Mouse (Mus musculus): ENCODE measurements at regions not wholly inside any gene's neighbourhood (a gene's known extent, or its start where the extent isn't known, plus 50 kb on each side); places are given as distances from the start of the nearest gene placed in this dataset.

GRCm38 (mm10) chr13:117152655-117153054 lies 55.7 kb upstream of the Emb start:
- no peak for DNase-seq (ENCODE audit: low spot score in 2 of 2)

GRCm38 (mm10) chr13:117143828-117144227 lies 64.5 kb upstream of the Emb start:
- peak in 1 of 2 experiments; percentile 2 for DNase-seq (ENCODE audit: low spot score in 2 of 2)

DNA sequence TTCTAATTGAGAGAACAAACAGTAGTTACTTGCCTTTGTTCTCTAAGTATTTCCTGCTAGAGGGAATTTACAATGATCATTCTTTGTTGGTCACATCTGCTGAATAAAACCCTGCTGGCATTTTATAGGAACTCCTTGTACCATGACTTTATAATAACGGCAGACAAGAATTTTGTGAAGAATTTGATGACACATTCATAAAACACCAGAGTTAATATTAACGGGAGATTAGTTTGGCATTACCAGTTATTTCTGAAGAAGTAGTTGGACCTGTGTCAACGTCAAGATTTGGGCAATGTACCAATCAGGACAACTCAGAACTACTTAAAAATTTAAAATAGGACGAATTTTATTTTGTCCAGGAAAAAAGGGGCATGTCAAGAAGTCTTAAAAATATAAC lies 65.1 kb upstream of the Emb start:
- no peak for DNase-seq (ENCODE audit: low spot score in 2 of 2)

- no peak for DNase-seq (ENCODE audit: low spot score in 2 of 2)
Measured at GRCm38 (mm10) chr13:117134352-117134751, 74.0 kb upstream of the Emb start.

DNA sequence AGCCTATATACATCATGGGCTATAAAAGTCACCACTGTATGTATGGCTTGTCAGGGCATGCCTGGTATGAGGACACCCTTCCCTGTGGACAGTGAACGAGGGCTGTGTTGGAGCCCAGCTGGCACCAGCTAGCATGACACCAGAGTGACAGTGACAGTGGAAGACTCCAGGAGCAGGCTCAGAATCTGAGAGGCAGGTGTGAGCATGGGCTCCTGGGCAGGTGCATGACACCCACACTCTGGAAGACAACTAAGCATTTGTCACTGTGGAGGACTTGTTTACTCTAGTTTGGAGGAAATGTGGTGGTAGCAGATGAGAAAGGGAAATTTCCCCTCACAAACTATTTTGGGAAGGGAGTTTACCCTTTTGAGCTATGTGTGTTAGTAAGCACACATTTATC lies 76.2 kb upstream of the Emb start:
- no peak for DNase-seq (ENCODE audit: low spot score in 2 of 2)

GRCm38 (mm10) chr13:117127813-117128549 lies 80.4 kb upstream of the Emb start:
- DNase-seq (ENCODE audit: low spot score in 2 of 2) = no peak

DNA sequence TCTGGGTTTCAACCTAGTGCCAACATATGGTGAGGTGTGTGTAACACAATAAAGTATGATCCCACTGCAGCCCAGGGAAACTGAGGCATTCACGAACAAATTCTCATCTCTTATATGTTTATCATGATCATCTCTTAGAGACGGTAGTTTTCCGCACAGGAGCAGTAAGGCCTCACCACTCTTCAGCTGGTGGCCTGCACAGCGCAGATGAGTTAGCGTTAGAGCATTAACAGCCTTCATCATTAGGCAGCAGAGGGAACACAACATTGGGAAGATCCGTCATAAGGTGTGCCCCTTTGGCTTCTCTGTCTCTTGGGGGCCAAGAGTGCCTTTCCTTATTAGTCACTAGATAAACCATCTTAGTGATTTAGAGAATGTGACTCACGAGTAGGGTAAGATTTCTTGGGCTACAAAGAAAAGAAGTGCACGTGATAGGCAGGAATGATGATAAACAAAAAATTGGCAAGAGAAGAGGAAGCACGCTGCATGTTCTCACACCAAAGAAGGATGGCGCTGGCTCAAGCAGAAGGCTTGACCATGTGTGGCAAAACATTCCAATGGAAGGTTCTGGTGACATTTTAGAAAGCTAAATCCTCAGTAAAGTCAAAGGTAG lies 81.1 kb upstream of the Emb start:
- DNase-seq (ENCODE audit: low spot score in 2 of 2) = no peak

DNA sequence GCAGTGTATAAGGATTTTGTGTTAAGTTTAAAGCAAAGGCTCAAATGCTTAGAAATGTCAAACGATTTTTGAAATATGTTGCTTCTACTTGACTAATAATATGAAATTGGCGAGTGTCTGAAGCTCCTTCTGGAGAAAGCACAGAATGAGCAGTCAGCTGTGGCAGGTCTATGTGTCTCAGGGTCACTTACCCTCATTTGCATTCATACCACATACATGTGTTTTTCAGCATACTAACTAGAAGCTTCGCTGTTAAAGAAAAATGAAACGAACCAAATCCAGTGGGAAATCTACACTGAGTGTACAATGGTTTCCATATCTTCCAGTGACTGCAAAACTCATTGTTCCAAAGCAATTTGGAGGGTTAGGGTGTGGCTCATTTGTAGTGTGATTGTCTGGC lies 88.7 kb upstream of the Emb start:
- DNase-seq (ENCODE audit: low spot score in 2 of 2) = no peak

DNA sequence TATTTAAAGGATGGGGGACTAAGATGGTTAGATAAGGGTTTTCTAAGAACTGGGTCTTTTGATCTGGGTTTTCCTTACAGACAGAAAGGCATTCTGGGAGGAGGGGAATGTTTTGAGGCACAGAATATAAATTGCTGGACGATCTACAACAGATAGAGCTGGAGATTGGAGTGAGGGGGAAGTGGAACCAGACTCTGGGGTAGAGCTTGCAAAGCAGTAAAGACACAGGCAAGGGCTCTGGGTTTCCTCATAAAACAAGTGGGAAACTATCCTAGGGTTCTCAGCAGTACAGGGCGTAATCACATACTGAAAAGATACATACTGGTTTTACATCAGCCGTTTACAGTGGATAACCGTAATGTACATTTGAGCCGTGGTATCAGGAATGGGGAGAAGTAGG lies 89.5 kb upstream of the Parp8 start:
- DNase-seq (ENCODE audit: low spot score in 2 of 2) = no peak

- peak in 1 of 2 experiments; percentile 10 for DNase-seq (ENCODE audit: low spot score in 2 of 2)
Measured at GRCm38 (mm10) chr13:117112424-117112823, 87.1 kb upstream of the Parp8 start.

DNA sequence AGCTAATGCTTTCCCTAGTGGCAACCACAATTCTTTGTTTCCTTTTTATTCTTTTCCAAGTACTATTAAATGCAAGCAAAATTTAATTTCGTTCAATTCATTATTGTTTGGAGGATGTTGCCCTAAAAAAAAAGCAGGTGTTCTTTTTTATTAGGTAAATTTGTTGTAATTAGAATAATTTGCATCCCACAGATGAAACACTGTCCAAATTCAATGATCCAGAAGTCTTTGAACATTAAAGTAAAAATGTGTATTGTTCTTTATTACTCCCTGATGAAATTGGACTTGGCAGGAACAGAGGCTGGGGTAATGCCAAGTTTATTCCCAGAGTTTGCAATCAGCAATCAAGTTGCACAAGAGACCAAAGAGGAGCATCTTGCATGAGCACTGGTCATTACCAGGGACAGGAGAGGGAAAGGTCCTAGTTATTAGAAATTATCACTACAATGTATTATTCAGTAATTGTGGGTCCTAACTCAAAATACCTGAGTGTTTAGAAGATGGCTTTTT lies 79.9 kb upstream of the Parp8 start:
- no peak for DNase-seq (ENCODE audit: low spot score in 2 of 2)

DNA sequence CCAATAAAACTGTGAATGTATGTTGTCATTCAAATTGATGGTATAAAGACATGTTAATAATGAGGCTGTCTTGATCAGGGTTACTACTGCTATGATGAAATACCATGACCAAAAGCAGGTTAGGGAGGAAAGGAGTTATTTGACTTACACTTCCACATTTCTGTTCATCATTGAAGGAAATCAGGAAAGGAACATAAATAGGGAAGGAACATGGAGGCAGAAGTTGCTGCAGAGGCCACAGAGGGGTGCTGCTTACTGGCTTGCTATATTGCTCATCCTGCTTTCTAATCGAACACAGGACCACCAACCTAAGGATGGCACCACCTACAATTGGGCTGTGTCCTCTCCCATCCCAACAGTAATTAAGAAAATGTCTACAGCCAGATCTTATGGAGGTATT lies 69.4 kb upstream of the Parp8 start:
- DNase-seq (ENCODE audit: low spot score in 2 of 2) = no peak

GRCm38 (mm10) chr13:117088629-117089028 lies 63.3 kb upstream of the Parp8 start:
- DNase-seq (ENCODE audit: low spot score in 2 of 2) = no peak

DNA sequence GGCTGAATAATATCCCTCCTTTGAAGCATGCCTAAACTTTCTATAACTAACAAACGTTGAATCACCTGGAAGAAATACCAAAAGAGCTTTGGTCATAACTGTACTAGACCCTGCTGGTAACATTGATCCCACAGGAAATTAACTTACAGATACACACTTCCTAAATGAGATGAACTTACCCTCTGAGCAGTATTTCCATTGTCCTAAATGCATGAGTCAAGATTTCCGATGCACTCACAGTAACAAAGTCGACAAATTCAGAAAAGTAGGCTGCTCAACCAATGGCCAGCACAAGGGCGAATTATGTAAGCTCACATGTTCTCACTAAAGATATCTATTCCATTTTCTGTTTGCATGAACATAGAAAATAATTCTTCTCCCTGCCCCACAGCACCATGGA lies 57.4 kb upstream of the Parp8 start:
- DNase-seq (ENCODE audit: low spot score in 2 of 2) = no peak

- no peak for DNase-seq (ENCODE audit: low spot score in 2 of 2)
Measured at GRCm38 (mm10) chr13:117079316-117079715, 54.0 kb upstream of the Parp8 start.

All from left cerebral cortex, adult 9 months (tissue).